ENCODE assay signal across 8 mouse cellular contexts in the genomic region with DNA sequence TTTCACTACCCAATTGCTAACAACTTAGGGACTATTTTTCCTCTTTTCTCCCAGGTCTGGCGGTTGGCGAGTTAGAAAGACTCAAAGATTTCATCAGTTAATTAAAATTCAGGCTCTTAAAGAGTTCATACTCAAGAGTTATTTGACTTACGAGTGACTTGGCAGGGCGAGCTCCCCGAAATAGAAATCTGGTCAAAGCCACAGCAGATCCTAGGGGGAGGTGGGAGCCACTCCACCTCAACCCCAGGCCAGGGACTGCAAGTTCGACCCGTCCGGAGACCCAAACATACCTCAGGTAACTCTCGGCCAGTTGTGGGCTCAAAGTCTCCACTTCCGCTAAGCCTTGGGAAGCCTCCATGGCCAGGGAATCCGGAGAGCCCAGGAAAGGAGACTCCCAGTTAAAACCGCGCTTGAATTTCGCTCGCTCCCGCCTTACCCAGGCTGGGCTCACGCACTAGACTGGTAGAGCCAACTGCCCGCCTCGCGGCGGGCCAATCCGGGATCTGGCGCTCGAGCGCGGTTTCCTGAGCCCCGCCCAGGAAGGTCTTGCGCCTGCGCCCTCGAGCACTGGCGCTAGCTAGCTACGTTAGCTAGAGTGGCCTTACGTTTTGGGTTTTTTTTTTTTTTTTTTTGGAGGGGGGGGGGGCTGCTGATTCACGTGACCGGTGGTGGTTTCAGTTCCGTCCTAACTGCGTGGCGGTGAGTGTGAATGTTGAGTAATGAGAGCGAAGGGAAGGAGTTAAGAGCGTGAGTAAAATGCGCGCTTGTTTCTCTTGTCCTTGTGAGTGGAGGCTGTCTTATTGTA. TPM values are rescaled to one million over a fixed set of nuclear protein-coding genes. Genes with fewer than 3 reads are reported as not detected.
A peak's percentile ranks its signal among the peaks of the same experiment; 100 is the strongest.
DNase-seq lines count a peak whose midpoint lies in the region; ATAC-seq and TF ChIP-seq lines count a peak whose summit lies in the region.

A gene (minus strand): TSS at position 474 of the 805 bp plus-strand sequence.

- TF ChIP-seq CTCF in MEL (IDR thresholded peaks at IDR 0.05 in 2 of 3, conservative IDR thresholded peaks at IDR 0.05 in 1 of 3; ENCODE audit: control insufficient read depth in 1 of 3, insufficient read depth in 1 of 3, low read depth in 2 of 3, low read length in 3 of 3, poor library complexity in 1 of 3, severe bottlenecking in 1 of 3): no peak
- TF ChIP-seq CTCF in cerebellum, adult 2 months (IDR thresholded peaks at IDR 0.05; ENCODE audit: borderline replicate concordance, insufficient read depth, low read depth, low read length): no peak
- no peak for TF ChIP-seq CTCF in lung, postnatal 0 days (IDR thresholded peaks at IDR 0.05)

- 1% methylated on average over 42 of the region's 42 CpGs for WGBS in cerebellum, adult 2 months
- whole genome bisulfite sequencing in hindbrain, embryonic 10.5 days: 19% methylated on average over 42 of the region's 42 CpGs
- 6% methylated on average over 40 of the region's 42 CpGs for WGBS in lung, postnatal 0 days

- no peak for TF ChIP-seq RAD21 in MEL (IDR thresholded peaks at IDR 0.05; ENCODE audit: low read depth, low read length)

- no peaks in the 10 kb centered on the region for H3K9me3 ChIP-seq in MEL (replicated peaks; ENCODE audit: insufficient read depth, low read length)
- H3K9me3 ChIP-seq in hindbrain, embryonic 10.5 days: no peaks in the 10 kb centered on the region
- H3K9me3 ChIP-seq in lung, postnatal 0 days (ENCODE audit: low read length): no peaks in the 10 kb centered on the region

- peak within 1 kb of the TSS; percentile 95 for H3K27ac ChIP-seq in MEL (ENCODE audit: control insufficient read depth, low read depth, low read length)
- peak within 1 kb of the TSS; percentile 54 for H3K27ac ChIP-seq in cerebellum, adult 2 months (ENCODE audit: insufficient read depth, low read length)
- H3K27ac ChIP-seq in hindbrain, embryonic 10.5 days: peak within 1 kb of the TSS; percentile 86
- H3K27ac ChIP-seq in lung, postnatal 0 days (ENCODE audit: low read length): peak within 1 kb of the TSS; percentile 79

- H3K4me3 ChIP-seq in MEL (ENCODE audit: control insufficient read depth in 1 of 2, insufficient read depth in 1 of 2, low read depth in 2 of 2, low read length in 2 of 2): peak within 1 kb of the TSS; percentile 73 to 99
- H3K4me3 ChIP-seq in cerebellum, adult 2 months (replicated peaks; ENCODE audit: insufficient read depth, low read depth, low read length): peak within 1 kb of the TSS; percentile 68
- H3K4me3 ChIP-seq in hindbrain, embryonic 10.5 days: peak within 1 kb of the TSS; percentile 58
- H3K4me3 ChIP-seq in lung, postnatal 0 days (ENCODE audit: low read depth, low read length): peak within 1 kb of the TSS; percentile 37

- peak; percentile 94 for DNase-seq in MEL (ENCODE audit: low read depth, low spot score)
- peak; percentile 87 to 93 for DNase-seq in cerebellum, adult 2 months
- peak; percentile 95 for DNase-seq in forelimb bud, embryonic 11.5 days (ENCODE audit: low read depth, low spot score)
- DNase-seq in hindbrain, embryonic 10.5 days (ENCODE audit: low spot score): peak; percentile 90
- DNase-seq in layer of hippocampus, adult 9-11 months: peak; percentile 90
- DNase-seq in lung, postnatal 0 days (ENCODE audit: low spot score): peak; percentile 93
- peak; percentile 75 for DNase-seq in ovary, postnatal 14 days (ENCODE audit: low spot score)
- peak; percentile 93 for DNase-seq in thymus, postnatal 14 days

- peak within 1 kb of the TSS; percentile 57 for H3K4me2 ChIP-seq in lung, postnatal 0 days (replicated peaks; ENCODE audit: low read depth, low read length)

- H3K9ac ChIP-seq in MEL (ENCODE audit: control insufficient read depth, low read depth, low read length, poor library complexity, severe bottlenecking): peak within 1 kb of the TSS; percentile 98
- H3K9ac ChIP-seq in lung, postnatal 0 days (replicated peaks; ENCODE audit: low read depth): no peak within 1 kb of the TSS

- TF ChIP-seq EP300 in MEL (IDR thresholded peaks at IDR 0.05; ENCODE audit: low read depth in 1 of 2, low read length in 2 of 2): peak in 1 of 2 experiments; percentile 19; a peak in 1 of 4 replicates
- TF ChIP-seq EP300 in lung, postnatal 0 days (IDR thresholded peaks at IDR 0.05): peak; percentile 35; the same call in 1 of the 2 replicates

- peaks cover 0 to 18% of the 10 kb centered on the region in 2 experiments; a peak in 3 of 4 replicates for H3K36me3 ChIP-seq in MEL (ENCODE audit: control insufficient read depth in 1 of 2, insufficient read depth in 2 of 2, low read length in 2 of 2)
- peaks cover 10% of the 10 kb centered on the region; the same call in 1 of the 2 replicates for H3K36me3 ChIP-seq in hindbrain, embryonic 10.5 days
- no peaks in the 10 kb centered on the region for H3K36me3 ChIP-seq in lung, postnatal 0 days (ENCODE audit: insufficient read depth, low read length)

- H3K79me2 ChIP-seq in MEL (ENCODE audit: control insufficient read depth, insufficient read depth, low read length, poor library complexity): peaks cover 36% of the 10 kb centered on the region

- H3K4me1 ChIP-seq in MEL (ENCODE audit: control insufficient read depth in 1 of 2, insufficient read depth in 2 of 2, low read length in 2 of 2): peaks cover 0 to 4% of the 10 kb centered on the region in 2 experiments; a peak in 2 of 4 replicates
- H3K4me1 ChIP-seq in cerebellum, adult 2 months (ENCODE audit: control insufficient read depth, insufficient read depth, low read length): no peaks in the 10 kb centered on the region
- no peaks in the 10 kb centered on the region for H3K4me1 ChIP-seq in hindbrain, embryonic 10.5 days (replicated peaks)
- no peaks in the 10 kb centered on the region for H3K4me1 ChIP-seq in lung, postnatal 0 days (ENCODE audit: insufficient read depth, low read depth, low read length)

- peak; percentile 31 to 79; a peak in 2 of 4 replicates for TF ChIP-seq POLR2A in MEL (IDR thresholded peaks at IDR 0.05; ENCODE audit: control insufficient read depth in 1 of 2, insufficient read depth in 1 of 2, low read depth in 1 of 2, low read length in 2 of 2, poor library complexity in 1 of 2)
- TF ChIP-seq POLR2A in cerebellum, adult 2 months (IDR thresholded peaks at IDR 0.05; ENCODE audit: borderline replicate concordance, insufficient read depth, low read length): peak; percentile 24; the same call in 1 of the 2 replicates

- peak; percentile 99 for ATAC-seq in lung, postnatal 0 days

- H3K27me3 ChIP-seq in MEL (ENCODE audit: control insufficient read depth in 1 of 2, insufficient read depth in 2 of 2, low read length in 2 of 2): no peaks in the 10 kb centered on the region
- H3K27me3 ChIP-seq in cerebellum, adult 2 months (ENCODE audit: control insufficient read depth, insufficient read depth, low read length): no peaks in the 10 kb centered on the region
- 0 out of 2 replicates have a peak, but pooled peaks cover 2% of the 10 kb centered on the region for H3K27me3 ChIP-seq in hindbrain, embryonic 10.5 days (ENCODE audit: insufficient read depth, poor library complexity, severe bottlenecking)
- H3K27me3 ChIP-seq in lung, postnatal 0 days (replicated peaks; ENCODE audit: insufficient read depth, low read length): no peaks in the 10 kb centered on the region

TF ChIP-seq in MEL, 35 proteins besides CTCF, POLR2A, EP300 and RAD21 (continues in another document):
- no peak for TF ChIP-seq CHD1 (IDR thresholded peaks at IDR 0.05; ENCODE audit: low read depth, low read length)
- peak; percentile 86 for TF ChIP-seq NRF1 (IDR thresholded peaks at IDR 0.05; ENCODE audit: insufficient read depth, low read depth, low read length, poor library complexity, severe bottlenecking)
- no peak for TF ChIP-seq UBTF (IDR thresholded peaks at IDR 0.05; ENCODE audit: borderline replicate concordance, insufficient read depth, low read depth, low read length)
- no peak for TF ChIP-seq MXI1 (IDR thresholded peaks at IDR 0.05; ENCODE audit: low read depth, low read length)
- no peak for TF ChIP-seq MYC (IDR thresholded peaks at IDR 0.05; ENCODE audit: low read depth, low read length)
- TF ChIP-seq CHD2 (IDR thresholded peaks at IDR 0.05; ENCODE audit: low read length): no peak
- TF ChIP-seq E2F4 (IDR thresholded peaks at IDR 0.05; ENCODE audit: borderline replicate concordance, low read depth, low read length): peak; percentile 91
- peak; percentile 61; the same call in 1 of the 2 replicates for TF ChIP-seq POLR2AphosphoS2 (IDR thresholded peaks at IDR 0.05; ENCODE audit: low read length)
- TF ChIP-seq ZKSCAN1 (IDR thresholded peaks at IDR 0.05; ENCODE audit: low read depth, low read length): peak; percentile 25; the same call in 1 of the 2 replicates
- TF ChIP-seq ETS1 (IDR thresholded peaks at IDR 0.05; ENCODE audit: low read depth, low read length): peak; percentile 32; the same call in 1 of the 2 replicates
- TF ChIP-seq GATA1 (IDR thresholded peaks at IDR 0.05; ENCODE audit: low read depth, low read length): no peak
- 0 out of 2 replicates have a peak, but pooled peaks have one; percentile 17 for TF ChIP-seq ZMIZ1 (IDR thresholded peaks at IDR 0.05; ENCODE audit: low read depth, low read length)
- TF ChIP-seq RCOR1 (IDR thresholded peaks at IDR 0.05; ENCODE audit: low read depth, low read length): no peak
- TF ChIP-seq SMC3 (IDR thresholded peaks at IDR 0.05; ENCODE audit: low read depth, low read length): no peak
- TF ChIP-seq MYB (IDR thresholded peaks at IDR 0.05; ENCODE audit: low read depth, low read length): 0 out of 2 replicates have a peak, but pooled peaks have one; percentile 24
- peak; percentile 100 for TF ChIP-seq ZNF384 (IDR thresholded peaks at IDR 0.05; ENCODE audit: low read depth, low read length)
- no peak for TF ChIP-seq TCF12 (IDR thresholded peaks at IDR 0.05; ENCODE audit: low read depth, low read length)
- peak in 1 of 2 experiments; percentile 65; a peak in 2 of 4 replicates for TF ChIP-seq USF2 (IDR thresholded peaks at IDR 0.05; ENCODE audit: borderline replicate concordance in 1 of 2, insufficient read depth in 1 of 2, low read depth in 1 of 2, low read length in 2 of 2)
- TF ChIP-seq HCFC1 (IDR thresholded peaks at IDR 0.05; ENCODE audit: low read depth, low read length): peak; percentile 91
- TF ChIP-seq GABPA (IDR thresholded peaks at IDR 0.05; ENCODE audit: low read depth, low read length): no peak
- 0 out of 2 replicates have a peak, but pooled peaks have one; percentile 58 for TF ChIP-seq ELF1 (IDR thresholded peaks at IDR 0.05; ENCODE audit: low read depth, low read length)
- peak; percentile 94 for TF ChIP-seq BHLHE40 (IDR thresholded peaks at IDR 0.05; ENCODE audit: borderline replicate concordance, low read depth, low read length)

RNA-seq across cellular contexts. Expression of the gene that starts here (rescaled TPM):
- total RNA-seq in MEL (2012; rRNA removed): 12.3 and 12.5 TPM in 2 replicates
- 10 to 100 TPM; 14.1 to 27.3 TPM for polyA plus RNA-seq in MEL (2012; ENCODE audit: insufficient read depth in 1 of 2, insufficient read length in 2 of 2, low read depth in 1 of 2, low replicate concordance in 2 of 2, missing spikeins in 1 of 2)
- polyA plus RNA-seq in cerebellum, adult 2 months (2012; rRNA removed): 0.08 and 0.10 TPM in 2 replicates
- polyA plus RNA-seq in hindbrain, embryonic 10.5 days (2016; fragmentation: Nextera tagmentation; extraction: Ambion mirVana): 13.7 and 21.8 TPM in 2 replicates
- polyA plus RNA-seq in lung, postnatal 0 days (2015; fragmentation: Nextera tagmentation; extraction: Ambion mirVana): 0.87 and 1.1 TPM in 2 replicates

Comparison
In these comparisons a context has a peak if more than half of its experiments do, and no peak if none do; other contexts are left out.
1. Peak in every context shown above with its lines: DNase-seq, ATAC-seq, H3K4me3 ChIP-seq and H3K27ac ChIP-seq.
2. Peak in DNase-seq, H3K4me3 ChIP-seq and H3K27ac ChIP-seq in cerebellum, adult 2 months; RNA of the gene not detected or under 1 TPM.